Mouse (Mus musculus) C2C12 (cell line): ENCODE results near the gene Ccdc73. TPM values are rescaled to one million over a fixed set of nuclear protein-coding genes. Genes with fewer than 3 reads are reported as not detected.

Experiments used
- H3K27me3 ChIP-seq: one replicate; pipeline ENCODE4 v1.6.1; 2011; ENCODE audit not compliant: control insufficient read depth, insufficient read depth, insufficient read length
- H3K36me3 ChIP-seq: one replicate; pipeline ENCODE4 v1.6.1; 2011; ENCODE audit not compliant: control insufficient read depth, insufficient read depth
- H3K4me3 ChIP-seq: one replicate; pipeline ENCODE4 v1.5.1; 2011; ENCODE audit warnings: mild to moderate bottlenecking, control low read depth; ENCODE audit not compliant: poor library complexity, insufficient read depth, severe bottlenecking
- H3K79me2 ChIP-seq: one replicate; pipeline ENCODE4 v1.6.1; 2011; ENCODE audit not compliant: control insufficient read depth, insufficient read depth
- H3K79me3 ChIP-seq: one replicate; pipeline ENCODE4 v1.6.1; 2011; ENCODE audit warnings: low read depth, control low read depth
- H3ac ChIP-seq: one replicate; pipeline ENCODE3; 2011; ENCODE audit warnings: low read depth; ENCODE audit not compliant: control insufficient read depth, insufficient read length
- CEBPB ChIP-seq: IDR thresholded peaks from one replicate; pipeline ENCODE4 v1.6.1; 2011; ENCODE audit warnings: low read depth, mild to moderate bottlenecking, control low read depth, moderate library complexity
- CTCF ChIP-seq: IDR thresholded peaks from one replicate; pipeline ENCODE4 v1.5.1; 2011; ENCODE audit not compliant: control insufficient read depth, insufficient read depth, insufficient read length
- FOSL1 ChIP-seq: IDR thresholded peaks from one replicate; pipeline ENCODE4 v1.8.0; 2011; ENCODE audit warnings: mild to moderate bottlenecking, low read length; ENCODE audit not compliant: poor library complexity, insufficient read depth, severe bottlenecking
- MAX ChIP-seq: IDR thresholded peaks from one replicate; pipeline ENCODE4 v1.6.1; 2011; ENCODE audit warnings: mild to moderate bottlenecking, control low read depth
- MYOD1 ChIP-seq: IDR thresholded peaks from one replicate; pipeline ENCODE4 v1.6.1; 2011; ENCODE audit warnings: low read depth; ENCODE audit not compliant: control insufficient read depth, insufficient read length
- MYOG ChIP-seq: IDR thresholded peaks from one replicate; pipeline ENCODE4 v1.6.1; 2011; ENCODE audit not compliant: control insufficient read depth, insufficient read length; ENCODE audit errors: extremely low read depth
- USF1 ChIP-seq: IDR thresholded peaks from one replicate; pipeline ENCODE4 v1.6.1; 2011; ENCODE audit warnings: low read depth, mild to moderate bottlenecking, control low read depth, moderate library complexity
- polyA plus RNA-seq: library from polyadenylated mRNA; unstranded; fragments of >200 nt; fragmentation: generic; extraction: Trizol; gene quantifications from one replicate; pipeline ENCODE4 v1.2.1, GENCODE M21; 2012; ENCODE audit warnings: missing spikeins

The Ccdc73 gene
- polyA plus RNA-seq, 1 experiment, result 0.21 TPM

GRCm38 (mm10) chr2:105026950-105027695 is 159.5 kb downstream of the Ccdc73 start:
- Histone ChIP-seq H3ac (no peak overlapping the region), H3K79me2 (no peaks in the 10 kb centered on the region), H3K4me3 (no peak overlapping the region), H3K79me3 (no peaks in the 10 kb centered on the region), H3K36me3 (no peaks in the 10 kb centered on the region), H3K27me3 (peaks cover 3% of the 10 kb centered on the region)
- no peak for TF ChIP-seq MYOD1
- TF ChIP-seq CEBPB, result no peak
- TF ChIP-seq MYOG, result no peak
- TF ChIP-seq FOSL1, result no peak
- TF ChIP-seq MAX, result no peak
- no peak for TF ChIP-seq CTCF
- no peak for TF ChIP-seq USF1

- no peaks in the 10 kb centered on the region for H3K79me2 ChIP-seq
- no peaks in the 10 kb centered on the region for H3K79me3 ChIP-seq
- H3K4me3 ChIP-seq, result no peak overlapping the region
- peaks cover 8% of the 10 kb centered on the region for H3K27me3 ChIP-seq
- no peaks in the 10 kb centered on the region for H3K36me3 ChIP-seq
- TF ChIP-seq MAX (no peak), USF1 (no peak), CEBPB (no peak), MYOD1 (no peak), CTCF (no peak), FOSL1 (no peak), MYOG (no peak)
- no peak overlapping the region for H3ac ChIP-seq
Observed at GRCm38 (mm10) chr2:105028806-105029205, 161.2 kb downstream of the Ccdc73 start.

- no peaks in the 10 kb centered on the region for H3K36me3 ChIP-seq
- no peak overlapping the region for H3ac ChIP-seq
- no peaks in the 10 kb centered on the region for H3K79me2 ChIP-seq
- H3K4me3 ChIP-seq, result no peak overlapping the region
- H3K27me3 ChIP-seq, result peaks cover 12% of the 10 kb centered on the region
- H3K79me3 ChIP-seq, result no peaks in the 10 kb centered on the region
- no peak for TF ChIP-seq FOSL1
- TF ChIP-seq MYOG, result no peak
- no peak for TF ChIP-seq MAX
- TF ChIP-seq USF1, result no peak
- no peak for TF ChIP-seq MYOD1
- no peak for TF ChIP-seq CTCF
- no peak for TF ChIP-seq CEBPB
Observed at GRCm38 (mm10) chr2:105030505-105030904, 162.9 kb downstream of the Ccdc73 start.

DNA sequence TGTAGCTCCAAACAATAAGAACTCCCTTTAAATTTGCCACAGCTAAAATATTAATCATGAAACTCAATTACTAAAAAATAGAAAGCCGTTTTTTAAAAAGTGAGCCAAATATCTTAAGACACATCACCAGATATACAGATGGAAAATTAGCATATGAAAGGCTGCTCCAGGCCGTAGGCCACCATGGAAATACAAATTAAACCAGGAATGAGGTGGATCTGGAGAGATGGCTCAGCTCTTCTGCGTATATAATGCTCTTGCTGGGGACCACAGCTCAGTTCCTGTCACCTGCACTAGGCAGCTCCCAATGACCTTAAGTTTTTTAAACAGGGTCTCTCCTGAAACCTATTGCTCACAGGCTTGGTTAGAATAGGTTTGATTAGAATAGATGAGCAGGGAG is 166.5 kb downstream of the Ccdc73 start:
- H3K4me3 ChIP-seq, result no peak overlapping the region
- no peaks in the 10 kb centered on the region for H3K79me2 ChIP-seq
- H3ac ChIP-seq, result no peak overlapping the region
- H3K27me3 ChIP-seq, result peaks cover 12% of the 10 kb centered on the region
- TF ChIP-seq MAX (no peak), CTCF (no peak), CEBPB (no peak), MYOG (no peak), MYOD1 (no peak), FOSL1 (no peak), USF1 (no peak)
- no peaks in the 10 kb centered on the region for H3K79me3 ChIP-seq
- H3K36me3 ChIP-seq, result no peaks in the 10 kb centered on the region

GRCm38 (mm10) chr2:105035985-105036384 is 168.4 kb downstream of the Ccdc73 start:
- Histone ChIP-seq H3K4me3 (no peak overlapping the region), H3K36me3 (no peaks in the 10 kb centered on the region), H3K27me3 (peaks cover 12% of the 10 kb centered on the region), H3ac (no peak overlapping the region), H3K79me2 (no peaks in the 10 kb centered on the region), H3K79me3 (no peaks in the 10 kb centered on the region)
- no peak for TF ChIP-seq USF1
- no peak for TF ChIP-seq FOSL1
- no peak for TF ChIP-seq MYOG
- TF ChIP-seq CTCF, result no peak
- no peak for TF ChIP-seq CEBPB
- no peak for TF ChIP-seq MAX
- TF ChIP-seq MYOD1, result no peak

DNA sequence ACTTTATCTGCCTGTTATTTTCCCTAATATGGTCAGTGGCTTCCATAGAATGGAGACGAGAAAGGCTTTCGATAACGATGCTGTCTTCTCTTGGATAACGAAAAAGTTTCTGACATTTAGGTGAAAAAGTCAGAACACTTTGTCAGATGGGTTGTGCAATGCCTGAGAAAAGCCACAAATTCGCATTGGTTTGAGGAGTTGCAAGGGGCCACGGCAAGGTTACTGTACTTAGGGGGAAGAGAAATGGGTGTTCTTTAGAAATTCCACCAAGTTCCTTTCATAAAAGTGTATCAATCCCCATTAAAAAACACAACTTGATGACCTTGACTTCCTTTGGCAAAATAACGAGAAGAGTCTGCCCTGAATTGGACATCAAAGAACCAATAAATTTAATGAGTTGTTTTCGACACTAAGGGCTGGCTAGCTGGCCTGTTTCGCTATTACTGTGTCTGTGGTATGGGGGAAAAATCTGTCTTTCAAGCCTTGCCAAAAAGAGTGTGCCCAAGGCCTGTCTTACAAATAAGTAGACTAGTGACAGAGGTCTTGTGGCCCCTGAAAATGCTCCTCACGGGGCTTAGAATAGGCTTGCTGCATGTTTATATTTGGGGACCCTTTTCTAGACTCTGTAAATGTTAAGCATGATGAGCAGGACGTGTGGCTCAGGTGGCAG is 168.9 kb downstream of the Ccdc73 start:
- no peaks in the 10 kb centered on the region for H3K79me3 ChIP-seq
- no peak overlapping the region for H3K4me3 ChIP-seq
- peaks cover 12% of the 10 kb centered on the region for H3K27me3 ChIP-seq
- no peak overlapping the region for H3ac ChIP-seq
- TF ChIP-seq CTCF (no peak), MYOG (no peak), MYOD1 (no peak), CEBPB (no peak), MAX (no peak), USF1 (no peak), FOSL1 (no peak)
- H3K79me2 ChIP-seq, result no peaks in the 10 kb centered on the region
- H3K36me3 ChIP-seq, result no peaks in the 10 kb centered on the region
